In genomic region chr1:189068204-189068603, GRCm38 (mm10) we compare ENCODE assay signal across 18 mouse cellular contexts.
DNase-seq lines count a peak whose midpoint lies in the region; ATAC-seq and TF ChIP-seq lines count a peak whose summit lies in the region.
"Had no signal": no experiment of that assay in that cellular context is flagged by ENCODE, and none has a peak within 500 bp of the region (broad histone marks: within the 10 kb centered on the region; RNA-seq: fewer than 3 reads in every experiment).

No protein-coding gene starts in this region.

- WGBS in heart, embryonic 13.5 days = 43% methylated on average over 3 of the region's 3 CpGs
- 38% methylated on average over 3 of the region's 3 CpGs for WGBS in heart, embryonic 12.5 days
- WGBS in lung, postnatal 0 days = 33% methylated on average over 3 of the region's 3 CpGs
- 46% methylated on average over 3 of the region's 3 CpGs for WGBS in lung, adult 2 months

- no peak overlapping the region for H3K4me2 ChIP-seq in heart, embryonic 13.5 days
- H3K4me2 ChIP-seq in heart, embryonic 12.5 days = no peak overlapping the region
- no peak overlapping the region for H3K4me2 ChIP-seq in lung, postnatal 0 days (replicated peaks; ENCODE audit: low read depth, low read length)
- H3K4me2 ChIP-seq: hindbrain, embryonic 14.5 days; intestine, embryonic 15.5 days had no signal

- H3K9ac ChIP-seq in heart, embryonic 13.5 days = no peak overlapping the region
- H3K9ac ChIP-seq in heart, embryonic 12.5 days = no peak overlapping the region
- H3K9ac ChIP-seq in lung, postnatal 0 days (replicated peaks; ENCODE audit: low read depth) = no peak overlapping the region
- H3K9ac ChIP-seq: hindbrain, embryonic 14.5 days; intestine, embryonic 15.5 days had no signal

- peak overlapping the region; percentile 51 for H3K27ac ChIP-seq in gastrocnemius, adult 2 months
- H3K27ac ChIP-seq in heart, embryonic 13.5 days (replicated peaks) = peak overlapping the region; percentile 48
- no peak overlapping the region for H3K27ac ChIP-seq in heart, embryonic 12.5 days (ENCODE audit: poor library complexity, severe bottlenecking)
- no peak overlapping the region for H3K27ac ChIP-seq in lung, postnatal 0 days (ENCODE audit: low read length)
- H3K27ac ChIP-seq: embryonic facial prominence, embryonic 10.5 days; hindbrain, embryonic 10.5 days; intestine, embryonic 15.5 days had no signal

- no peak for ATAC-seq in heart, embryonic 13.5 days (ENCODE audit: extremely low read depth, insufficient number of reproducible peaks, low FRiP score, low TSS enrichment)
- ATAC-seq in heart, embryonic 12.5 days (ENCODE audit: insufficient number of reproducible peaks, low FRiP score) = no peak
- no peak for ATAC-seq in lung, postnatal 0 days
- ATAC-seq: forebrain, embryonic 14.5 days; intestine, embryonic 15.5 days had no signal

- H3K27me3 ChIP-seq in heart, embryonic 13.5 days (replicated peaks) = no peaks in the 10 kb centered on the region
- no peaks in the 10 kb centered on the region for H3K27me3 ChIP-seq in heart, embryonic 12.5 days (replicated peaks)
- no peaks in the 10 kb centered on the region for H3K27me3 ChIP-seq in lung, postnatal 0 days (replicated peaks; ENCODE audit: insufficient read depth, low read length)
- H3K27me3 ChIP-seq: intestine, embryonic 15.5 days had no signal

- no peak for TF ChIP-seq EP300 in lung, postnatal 0 days (IDR thresholded peaks at IDR 0.05)

- no peak for DNase-seq in gastrocnemius, adult 2 months
- no peak for DNase-seq in gastrocnemius, postnatal 14 days
- DNase-seq in lung, postnatal 0 days (ENCODE audit: low spot score) = peak; percentile 10
- DNase-seq in lung, adult 2 months = no peak
- peak; percentile 12 for DNase-seq in heart, postnatal 4 days
- DNase-seq in layer of hippocampus, postnatal 25 days (ENCODE audit: extremely low spot score in 1 of 2, low spot score in 1 of 2) = no peak
- DNase-seq: adrenal gland, adult 2 months; adrenal gland, postnatal 25 days; cerebellum, adult 2 months; gastrocnemius, postnatal 10 days; kidney, adult 18-20 months had no signal

- peaks cover 21% of the 10 kb centered on the region for H3K4me1 ChIP-seq in heart, embryonic 13.5 days
- peaks cover 17% of the 10 kb centered on the region for H3K4me1 ChIP-seq in heart, embryonic 12.5 days (replicated peaks)
- H3K4me1 ChIP-seq in lung, postnatal 0 days (ENCODE audit: insufficient read depth, low read depth, low read length) = no peaks in the 10 kb centered on the region
- H3K4me1 ChIP-seq in lung, adult 2 months (ENCODE audit: control insufficient read depth, insufficient read depth, low read length) = no peaks in the 10 kb centered on the region
- H3K4me1 ChIP-seq: embryonic facial prominence, embryonic 10.5 days; hindbrain, embryonic 10.5 days; intestine, embryonic 15.5 days had no signal

- no peak overlapping the region for H3K4me3 ChIP-seq in gastrocnemius, adult 2 months
- no peak overlapping the region for H3K4me3 ChIP-seq in heart, embryonic 13.5 days
- H3K4me3 ChIP-seq in heart, embryonic 12.5 days = no peak overlapping the region
- H3K4me3 ChIP-seq in lung, postnatal 0 days (ENCODE audit: low read depth, low read length) = no peak overlapping the region
- H3K4me3 ChIP-seq in lung, adult 2 months (replicated peaks; ENCODE audit: extremely low read depth, low read depth, low read length) = no peak overlapping the region
- H3K4me3 ChIP-seq: embryonic facial prominence, embryonic 10.5 days; hindbrain, embryonic 10.5 days; intestine, embryonic 15.5 days had no signal

- TF ChIP-seq POLR2A in lung, adult 2 months (IDR thresholded peaks at IDR 0.05; ENCODE audit: borderline replicate concordance, extremely low read depth, low read depth, low read length) = no peak

- H3K9me3 ChIP-seq in heart, embryonic 13.5 days = no peaks in the 10 kb centered on the region
- H3K9me3 ChIP-seq in heart, embryonic 12.5 days (replicated peaks) = no peaks in the 10 kb centered on the region
- no peaks in the 10 kb centered on the region for H3K9me3 ChIP-seq in lung, postnatal 0 days (ENCODE audit: low read length)
- H3K9me3 ChIP-seq: embryonic facial prominence, embryonic 10.5 days; hindbrain, embryonic 10.5 days; intestine, embryonic 15.5 days had no signal

- H3K36me3 ChIP-seq in heart, embryonic 13.5 days = no peaks in the 10 kb centered on the region
- no peaks in the 10 kb centered on the region for H3K36me3 ChIP-seq in heart, embryonic 12.5 days
- no peaks in the 10 kb centered on the region for H3K36me3 ChIP-seq in lung, postnatal 0 days (ENCODE audit: insufficient read depth, low read length)
- H3K36me3 ChIP-seq: embryonic facial prominence, embryonic 10.5 days; hindbrain, embryonic 10.5 days; intestine, embryonic 15.5 days had no signal

- intact Hi-C loops in gastrocnemius, adult 2 months (cut with DNase I) = no loop called here
- intact Hi-C loops in gastrocnemius, postnatal 14 days (cut with DNase I; ENCODE audit: low total_unique reads) = no loop called here

- TF ChIP-seq CTCF in gastrocnemius, adult 2 months (IDR thresholded peaks at IDR 0.05) = no peak
- TF ChIP-seq CTCF in lung, postnatal 0 days (IDR thresholded peaks at IDR 0.05) = no peak
- no peak for TF ChIP-seq CTCF in lung, adult 2 months (IDR thresholded peaks at IDR 0.05; ENCODE audit: insufficient read depth, low read length)

Comparison
In these comparisons a context has a peak if more than half of its experiments do, and no peak if none do; other contexts are left out.
1. DNase-seq: peak in lung, postnatal 0 days (single experiment) and heart, postnatal 4 days (single experiment); none in gastrocnemius, adult 2 months (single experiment), gastrocnemius, postnatal 14 days (single experiment), lung, adult 2 months (single experiment) and layer of hippocampus, postnatal 25 days (0 of 2).
2. H3K27ac ChIP-seq: peak in gastrocnemius, adult 2 months (single experiment) and heart, embryonic 13.5 days (single experiment); none in heart, embryonic 12.5 days (single experiment) and lung, postnatal 0 days (single experiment).